Mouse (Mus musculus) myocyte (in vitro differentiated cells): ENCODE data around the gene Stard10.

Experiments used
- E2F4 ChIP-seq: IDR thresholded peaks from one replicate; pipeline ENCODE4 v1.6.1; 2011; ENCODE audit warnings: mild to moderate bottlenecking, control low read depth, moderate library complexity; ENCODE audit not compliant: insufficient read depth
- MAX ChIP-seq: IDR thresholded peaks from one replicate; pipeline ENCODE4 v1.6.1; 2011; ENCODE audit warnings: low read depth, mild to moderate bottlenecking, control low read depth
- MYOG ChIP-seq, 3 experiments: IDR thresholded peaks; one replicate each; pipeline ENCODE4 v1.6.1; 2011; ENCODE audit warnings: control low read depth in 2 of 3, low read depth in 2 of 3, mild to moderate bottlenecking in 2 of 3; ENCODE audit not compliant: insufficient read length in 2 of 3, control insufficient read depth in 1 of 3, insufficient read depth in 1 of 3
- POLR2A ChIP-seq: IDR thresholded peaks from one replicate; pipeline ENCODE4 v1.6.1; 2011; ENCODE audit warnings: low read depth, mild to moderate bottlenecking, control low read depth, moderate library complexity; ENCODE audit not compliant: insufficient read length
- REST ChIP-seq: IDR thresholded peaks from one replicate; pipeline ENCODE4 v1.6.1; 2011; ENCODE audit warnings: mild to moderate bottlenecking, control low read depth, moderate library complexity; ENCODE audit not compliant: insufficient read depth, insufficient read length
- TCF12 ChIP-seq: IDR thresholded peaks from one replicate; pipeline ENCODE4 v1.6.1; 2011; ENCODE audit warnings: mild to moderate bottlenecking, control low read depth; ENCODE audit not compliant: poor library complexity, insufficient read depth, severe bottlenecking
- TCF3 ChIP-seq: IDR thresholded peaks from one replicate; pipeline ENCODE4 v1.6.1; 2011; ENCODE audit warnings: low read depth, control low read depth; ENCODE audit not compliant: insufficient read length
- USF1 ChIP-seq: IDR thresholded peaks from one replicate; pipeline ENCODE4 v1.6.1; 2011; ENCODE audit warnings: low read depth, mild to moderate bottlenecking, control low read depth, moderate library complexity

DNA sequence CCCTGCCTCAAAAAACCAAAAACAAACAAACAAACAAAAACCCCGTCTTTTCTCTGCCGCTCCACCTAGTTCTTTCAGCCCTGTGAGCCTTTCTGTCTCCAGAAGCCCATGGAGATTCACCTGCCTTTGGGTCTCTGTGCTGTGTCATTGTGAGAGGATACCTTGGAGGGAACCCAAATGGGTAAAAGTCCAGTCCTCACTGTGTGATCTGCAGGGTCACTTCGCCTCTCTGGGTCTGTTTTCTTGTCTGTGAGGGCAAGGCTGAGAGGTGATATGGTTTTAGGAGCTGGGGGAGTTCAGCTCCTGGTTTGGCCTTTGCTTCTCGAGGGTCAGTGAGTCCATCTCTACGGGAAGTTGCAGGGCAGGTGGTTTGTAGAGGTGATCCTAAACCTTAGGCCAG, 9.1 kb downstream of the Stard10 start:
- TF ChIP-seq MAX (no peak), POLR2A (no peak), USF1 (no peak), REST (no peak), MYOG (IDR thresholded peaks at IDR 0.05; ENCODE audit: control insufficient read depth in 1 of 3, insufficient read depth in 1 of 3, insufficient read length in 2 of 3, low read depth in 2 of 3) (no peak), TCF12 (no peak), E2F4 (no peak), TCF3 (no peak)
